ENCODE assay signal across 8 mouse cellular contexts in the genomic region with DNA sequence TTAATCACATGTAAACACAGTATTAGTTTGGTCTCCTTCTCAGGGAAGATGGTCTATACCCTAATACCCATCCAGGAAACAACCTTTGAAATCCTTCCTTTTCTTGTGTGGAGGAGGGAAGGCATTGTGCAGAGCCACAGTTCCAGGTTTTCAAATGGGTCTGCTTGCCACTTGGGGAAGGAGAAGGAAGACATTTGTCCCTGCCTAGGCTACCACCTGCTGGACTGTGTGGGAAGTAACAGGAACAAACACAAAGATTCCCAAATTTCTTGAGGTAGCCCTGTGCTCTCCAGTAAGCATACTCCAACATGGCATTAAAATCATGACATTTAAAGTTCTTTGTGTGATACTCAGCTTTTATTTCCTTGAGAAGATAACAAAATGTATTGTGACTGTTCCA.
A peak's percentile ranks its signal among the peaks of the same experiment; 100 is the strongest.
DNase-seq lines count a peak whose midpoint lies in the region; ATAC-seq lines count a peak whose summit lies in the region.

No protein-coding gene starts in this region.

- peak; percentile 66; the same call in 1 of the 2 replicates for ATAC-seq in forebrain, embryonic 11.5 days (replicated peaks; ENCODE audit: low FRiP score)
- peak; percentile 66; the same call in 1 of the 2 replicates for ATAC-seq in heart, embryonic 12.5 days (ENCODE audit: insufficient number of reproducible peaks, low FRiP score)
- ATAC-seq in megakaryocyte, adult 5-6 weeks (ENCODE audit: poor library complexity, severe bottlenecking): peak; percentile 86
- no peak for ATAC-seq in erythroid progenitor cell, adult 5-6 weeks (replicated peaks; ENCODE audit: low FRiP score, poor library complexity, severe bottlenecking)

- no peak for DNase-seq in forebrain, embryonic 11.5 days (ENCODE audit: low spot score)
- no peak for DNase-seq in forebrain, embryonic 10.5 days (ENCODE audit: extremely low spot score, low spot score)
- DNase-seq in WW6 (ENCODE audit: low read depth, low spot score): peak; percentile 16
- peak; percentile 70 for DNase-seq in embryo, embryonic 10 days (ENCODE audit: low spot score)
- DNase-seq in kidney, postnatal 4 days: peak; percentile 57 to 67

- no peak overlapping the region for H3K4me3 ChIP-seq in forebrain, embryonic 11.5 days (ENCODE audit: low read depth, low read length)
- H3K4me3 ChIP-seq in forebrain, embryonic 10.5 days: no peak overlapping the region
- no peak overlapping the region for H3K4me3 ChIP-seq in heart, embryonic 12.5 days

- no peak overlapping the region for H3K27ac ChIP-seq in forebrain, embryonic 11.5 days (ENCODE audit: low read depth, low read length)
- H3K27ac ChIP-seq in forebrain, embryonic 10.5 days: no peak overlapping the region
- H3K27ac ChIP-seq in heart, embryonic 12.5 days (ENCODE audit: poor library complexity, severe bottlenecking): no peak overlapping the region

- no peak overlapping the region for H3K9ac ChIP-seq in forebrain, embryonic 11.5 days (ENCODE audit: low read length)
- H3K9ac ChIP-seq in heart, embryonic 12.5 days: no peak overlapping the region

- no peaks in the 10 kb centered on the region for H3K4me1 ChIP-seq in forebrain, embryonic 11.5 days (replicated peaks; ENCODE audit: control insufficient read depth, insufficient read depth, low read length)
- no peaks in the 10 kb centered on the region for H3K4me1 ChIP-seq in forebrain, embryonic 10.5 days
- no peaks in the 10 kb centered on the region for H3K4me1 ChIP-seq in heart, embryonic 12.5 days (replicated peaks)

- no peaks in the 10 kb centered on the region for H3K36me3 ChIP-seq in forebrain, embryonic 11.5 days (ENCODE audit: control insufficient read depth, insufficient read depth, low read length)
- H3K36me3 ChIP-seq in forebrain, embryonic 10.5 days (replicated peaks): peaks cover 6% of the 10 kb centered on the region
- H3K36me3 ChIP-seq in heart, embryonic 12.5 days: no peaks in the 10 kb centered on the region

- H3K4me2 ChIP-seq in forebrain, embryonic 11.5 days (ENCODE audit: low read depth, low read length, severe bottlenecking): no peak overlapping the region
- no peak overlapping the region for H3K4me2 ChIP-seq in heart, embryonic 12.5 days

- H3K27me3 ChIP-seq in forebrain, embryonic 11.5 days (ENCODE audit: control insufficient read depth, insufficient read depth, low read length): no peaks in the 10 kb centered on the region
- no peaks in the 10 kb centered on the region for H3K27me3 ChIP-seq in forebrain, embryonic 10.5 days (ENCODE audit: poor library complexity, severe bottlenecking)
- H3K27me3 ChIP-seq in heart, embryonic 12.5 days (replicated peaks): no peaks in the 10 kb centered on the region

- no peaks in the 10 kb centered on the region for H3K9me3 ChIP-seq in forebrain, embryonic 11.5 days (ENCODE audit: control insufficient read depth, low read length)
- no peaks in the 10 kb centered on the region for H3K9me3 ChIP-seq in forebrain, embryonic 10.5 days
- no peaks in the 10 kb centered on the region for H3K9me3 ChIP-seq in heart, embryonic 12.5 days (replicated peaks)

Comparison
In these comparisons a context has a peak if more than half of its experiments do, and no peak if none do; other contexts are left out.
1. DNase-seq: peak in WW6 (single experiment), embryo, embryonic 10 days (single experiment) and kidney, postnatal 4 days (2 of 2); none in forebrain, embryonic 11.5 days (single experiment) and forebrain, embryonic 10.5 days (single experiment).